Mouse (Mus musculus) hindbrain, embryonic 15.5 days (tissue): ENCODE results near the gene Tsks. TPM values are rescaled to one million over a fixed set of nuclear protein-coding genes. Genes with fewer than 3 reads are reported as not detected.

ENCODE experiments used
- ATAC-seq: fragments of 200-750 bp; cut with Nextera tagmentation; 2 replicates; pipeline ENCODE4 v1.8.0; 2017; ENCODE audit warnings: low read depth, moderate number of reproducible peaks, moderate TSS enrichment; ENCODE audit not compliant: low FRiP score
- H3K27ac ChIP-seq: fragments of 300-500 bp; sonication (generic); replicated peaks from 2 replicates; pipeline ENCODE4 v1.5.1; 2015; ENCODE audit warnings: mild to moderate bottlenecking, inconsistent platforms
- H3K27me3 ChIP-seq: fragments of 300-500 bp; sonication (generic); 2 replicates; pipeline ENCODE4 v1.6.1; 2015; ENCODE audit warnings: control low read depth, inconsistent platforms
- H3K36me3 ChIP-seq: fragments of 300-500 bp; sonication (generic); 2 replicates; pipeline ENCODE4 v1.6.1; 2015; ENCODE audit warnings: control low read depth, inconsistent platforms
- H3K4me1 ChIP-seq: fragments of 300-500 bp; sonication (generic); replicated peaks from 2 replicates; pipeline ENCODE4 v1.6.1; 2015; ENCODE audit warnings: control low read depth, inconsistent platforms
- H3K4me2 ChIP-seq: fragments of 300-500 bp; sonication (generic); 2 replicates; pipeline ENCODE4 v1.6.1; 2015; ENCODE audit warnings: moderate library complexity, mild to moderate bottlenecking, inconsistent platforms
- H3K4me3 ChIP-seq: fragments of 300-500 bp; sonication (generic); 2 replicates; pipeline ENCODE4 v1.5.1; 2015; ENCODE audit warnings: mild to moderate bottlenecking, inconsistent platforms
- H3K9ac ChIP-seq: fragments of 300-500 bp; sonication (generic); 2 replicates; pipeline ENCODE4 v1.6.1; 2015; ENCODE audit warnings: inconsistent platforms
- H3K9me3 ChIP-seq: fragments of 300-500 bp; sonication (generic); 2 replicates; pipeline ENCODE4 v1.6.1; 2016; ENCODE audit warnings: control low read depth, inconsistent platforms
- WGBS: fragments of 180-500 bp; shearing (Covaris S2); methylation state at CpG from one replicate; pipeline ENCODE4 v1.1.7; 2015; 5-methylcytosine and 5-hydroxymethylcytosine counted together
- polyA plus RNA-seq: library from polyadenylated mRNA; unstranded; fragments of >200 nt; fragmentation: Nextera tagmentation; extraction: Ambion mirVana; gene quantifications from 2 replicates; pipeline ENCODE4 v1.2.1, GENCODE M21; 2015

The Tsks gene
- polyA plus RNA-seq, 1 experiment from 2014 or later, result 0.10 TPM

DNA sequence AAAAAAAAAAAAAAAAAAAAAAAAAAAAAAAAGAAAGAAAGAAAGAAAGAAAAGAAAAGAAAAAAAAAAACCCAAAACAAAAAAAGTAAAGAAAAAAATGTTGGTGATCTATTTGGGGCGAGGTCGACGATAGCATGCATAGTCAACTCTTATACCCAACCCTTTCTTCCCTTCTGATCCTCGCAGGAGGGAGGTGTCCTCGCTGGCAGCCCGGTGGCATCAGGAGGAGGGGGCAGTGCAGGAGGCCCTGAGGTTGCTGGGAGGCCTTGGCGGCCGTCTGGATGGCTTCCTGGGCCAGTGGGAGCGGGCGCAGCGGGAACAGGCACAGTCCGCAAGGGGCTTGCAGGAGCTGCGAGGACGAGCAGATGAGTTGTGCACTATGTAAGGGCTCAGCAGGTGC, 10.6 kb downstream of the Tsks start:
- H3K9me3 ChIP-seq, result no peaks in the 10 kb centered on the region
- H3K27me3 ChIP-seq, result peaks cover 25% of the 10 kb centered on the region
- no peak overlapping the region for H3K27ac ChIP-seq
- H3K9ac ChIP-seq, result no peak overlapping the region
- H3K4me3 ChIP-seq, result no peak overlapping the region
- no peaks in the 10 kb centered on the region for H3K36me3 ChIP-seq
- H3K4me2 ChIP-seq, result no peak overlapping the region
- H3K4me1 ChIP-seq, result peaks cover 25% of the 10 kb centered on the region
- 61% methylated on average over 14 of the region's 14 CpGs for WGBS
- no peak for ATAC-seq

DNA sequence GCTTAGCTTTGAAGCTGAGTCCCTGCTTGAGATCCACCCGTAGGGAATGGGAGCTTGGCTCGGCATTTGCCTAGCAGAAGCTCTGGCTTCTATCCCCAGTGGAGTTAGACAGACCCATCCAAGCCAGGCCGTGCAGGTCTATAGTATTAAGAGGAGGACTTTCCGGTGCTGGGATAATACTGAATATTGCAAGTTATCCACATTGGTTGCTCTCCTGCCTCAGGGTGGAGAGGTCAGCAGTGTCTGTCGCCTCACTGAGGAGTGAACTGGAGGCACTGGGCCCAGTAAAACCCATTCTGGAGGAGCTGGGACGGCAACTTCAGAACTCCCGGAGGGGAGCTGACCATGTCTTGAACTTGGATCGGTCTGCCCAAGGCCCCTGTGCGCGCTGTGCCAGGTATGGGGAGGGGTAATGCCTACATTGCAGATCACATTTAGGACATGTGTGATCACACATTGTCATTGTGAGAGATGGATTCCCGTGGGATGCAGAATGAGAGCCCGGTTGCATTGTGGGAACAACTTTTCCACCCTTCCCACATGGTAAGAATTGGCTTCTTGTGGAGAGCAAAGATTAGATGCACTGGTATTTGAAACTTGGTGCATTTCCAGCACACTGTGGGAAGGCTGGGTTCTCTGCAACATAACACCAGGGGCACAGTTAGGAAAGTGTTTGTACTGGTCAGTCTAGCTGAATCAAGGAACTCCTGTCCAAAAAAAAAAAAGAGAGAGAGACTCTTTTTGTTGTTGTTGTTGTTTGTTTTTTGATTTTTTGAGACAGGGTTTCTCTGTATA, 11.3 kb downstream of the Tsks start:
- Histone ChIP-seq H3K4me3 (no peak overlapping the region), H3K27me3 (peaks cover 25% of the 10 kb centered on the region), H3K4me2 (no peak overlapping the region), H3K9me3 (no peaks in the 10 kb centered on the region), H3K9ac (no peak overlapping the region), H3K4me1 (peaks cover 25% of the 10 kb centered on the region), H3K36me3 (peaks cover 7% of the 10 kb centered on the region; the same call in 1 of the 2 replicates), H3K27ac (no peak overlapping the region)
- no peak for ATAC-seq
- WGBS, result 79% methylated on average over 12 of the region's 12 CpGs

DNA sequence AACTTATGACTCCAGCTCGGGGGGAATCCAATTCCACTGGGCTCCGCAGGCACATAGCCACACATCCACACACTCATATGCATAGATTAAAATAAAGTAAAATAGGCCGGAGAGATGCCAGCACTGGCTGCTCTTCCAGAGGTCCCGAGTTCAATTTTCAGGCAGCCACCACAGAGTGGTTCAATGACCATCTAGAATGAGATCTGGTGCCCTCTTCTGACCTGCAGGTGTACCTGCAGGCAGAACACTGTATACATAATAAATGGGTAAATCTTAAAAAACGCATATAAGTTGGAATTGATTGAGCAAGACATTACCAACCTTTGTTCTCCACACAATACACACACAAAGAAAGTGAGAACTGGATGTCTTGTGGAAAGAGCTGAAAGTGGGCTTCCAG, 12.6 kb downstream of the Tsks start:
- WGBS, result 55% methylated on average over 5 of the region's 5 CpGs
- H3K9ac ChIP-seq, result no peak overlapping the region
- no peak for ATAC-seq
- peaks cover 16% of the 10 kb centered on the region for H3K27me3 ChIP-seq
- H3K9me3 ChIP-seq, result no peaks in the 10 kb centered on the region
- no peak overlapping the region for H3K4me2 ChIP-seq
- H3K4me1 ChIP-seq, result peaks cover 25% of the 10 kb centered on the region
- no peak overlapping the region for H3K4me3 ChIP-seq
- no peak overlapping the region for H3K27ac ChIP-seq
- H3K36me3 ChIP-seq, result peaks cover 12% of the 10 kb centered on the region

DNA sequence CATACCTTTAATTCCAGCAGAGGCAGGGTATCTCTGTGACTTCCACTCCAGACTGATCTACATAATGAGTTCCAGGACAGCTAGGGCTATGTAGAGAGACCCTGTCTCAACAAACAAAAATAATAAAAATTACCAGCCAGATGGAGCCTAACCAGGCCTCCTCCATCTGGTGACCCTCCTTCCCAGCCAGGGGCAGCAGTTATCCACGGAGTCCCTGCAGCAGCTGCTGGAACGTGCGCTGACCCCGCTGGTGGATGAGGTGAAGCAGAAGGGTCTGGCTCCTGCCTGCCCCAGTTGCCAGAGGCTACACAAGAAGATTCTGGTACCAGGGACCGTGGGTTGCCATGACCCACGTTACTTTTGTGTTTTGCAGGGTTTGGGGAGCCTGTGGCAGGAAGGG, 13.3 kb downstream of the Tsks start:
- H3K9me3 ChIP-seq, result no peaks in the 10 kb centered on the region
- H3K4me1 ChIP-seq, result peaks cover 25% of the 10 kb centered on the region
- H3K36me3 ChIP-seq, result peaks cover 18% of the 10 kb centered on the region
- ATAC-seq, result no peak
- peaks cover 10% of the 10 kb centered on the region for H3K27me3 ChIP-seq
- no peak overlapping the region for H3K9ac ChIP-seq
- no peak overlapping the region for H3K27ac ChIP-seq
- 56% methylated on average over 6 of the region's 6 CpGs for WGBS
- no peak overlapping the region for H3K4me2 ChIP-seq
- no peak overlapping the region for H3K4me3 ChIP-seq

DNA sequence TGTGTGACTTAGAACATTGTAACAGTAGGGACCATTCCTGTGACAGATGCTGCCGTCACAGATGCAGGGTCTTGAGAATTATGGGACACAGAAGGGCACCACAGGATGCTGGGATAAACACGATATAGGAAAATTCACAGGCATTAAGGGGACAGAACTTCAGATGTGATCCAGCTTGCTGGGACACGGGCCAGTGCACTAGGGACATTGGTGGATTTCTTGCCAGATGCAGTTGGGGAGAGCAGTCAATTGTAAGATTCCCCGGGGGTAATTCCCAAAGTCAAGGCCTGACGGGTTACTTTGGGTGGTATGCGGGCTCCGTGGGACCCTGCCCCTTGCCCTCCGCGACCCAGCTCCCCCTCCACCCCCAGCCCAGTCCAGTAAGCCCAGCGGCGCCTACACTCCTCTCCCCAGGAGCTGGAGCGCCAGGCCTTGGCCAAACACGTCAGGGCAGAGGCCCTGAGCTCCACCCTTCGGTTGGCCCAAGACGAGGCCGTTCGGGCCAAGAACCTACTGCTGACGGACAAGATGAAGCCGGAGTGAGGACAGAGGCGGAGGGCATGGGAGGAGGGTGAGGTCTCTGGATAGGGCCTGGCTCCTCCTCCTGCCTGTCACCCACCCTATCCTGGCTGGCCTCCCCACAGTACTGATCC, 14.3 kb downstream of the Tsks start:
- peaks cover 24% of the 10 kb centered on the region for H3K36me3 ChIP-seq
- no peak overlapping the region for H3K9ac ChIP-seq
- peaks cover 17% of the 10 kb centered on the region for H3K4me1 ChIP-seq
- ATAC-seq, result no peak
- 69% methylated on average over 20 of the region's 20 CpGs for WGBS
- no peak overlapping the region for H3K27ac ChIP-seq
- H3K4me2 ChIP-seq, result no peak overlapping the region
- H3K27me3 ChIP-seq, result 0 out of 2 replicates have a peak, but pooled peaks cover under 1% of the 10 kb centered on the region
- H3K4me3 ChIP-seq, result no peak overlapping the region
- no peaks in the 10 kb centered on the region for H3K9me3 ChIP-seq

DNA sequence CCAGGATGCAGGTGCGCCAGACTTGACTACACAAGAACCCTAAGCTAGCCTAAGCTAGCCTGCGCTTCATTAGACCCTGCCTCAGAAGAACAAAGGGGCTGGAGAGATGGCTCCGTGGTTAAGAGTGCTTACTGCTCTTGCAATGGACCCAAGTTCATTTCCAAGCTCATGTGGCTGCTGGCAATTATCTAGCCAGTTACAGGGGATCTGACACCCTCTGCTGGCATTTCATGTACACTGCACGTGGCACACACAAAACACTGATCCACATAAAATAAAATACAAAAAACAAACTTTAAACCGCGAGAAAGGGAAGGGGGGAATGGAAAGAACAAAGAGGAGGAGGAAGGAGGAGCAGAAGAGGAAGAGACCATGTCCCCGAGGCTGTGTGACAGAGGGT, 15.2 kb downstream of the Tsks start:
- H3K4me2 ChIP-seq, result no peak overlapping the region
- no peak for ATAC-seq
- no peak overlapping the region for H3K9ac ChIP-seq
- H3K27ac ChIP-seq, result no peak overlapping the region
- peaks cover 8% of the 10 kb centered on the region for H3K4me1 ChIP-seq
- H3K36me3 ChIP-seq, result peaks cover 31% of the 10 kb centered on the region
- 60% methylated on average over 7 of the region's 7 CpGs for WGBS
- no peaks in the 10 kb centered on the region for H3K9me3 ChIP-seq
- no peaks in the 10 kb centered on the region for H3K27me3 ChIP-seq
- no peak overlapping the region for H3K4me3 ChIP-seq

DNA sequence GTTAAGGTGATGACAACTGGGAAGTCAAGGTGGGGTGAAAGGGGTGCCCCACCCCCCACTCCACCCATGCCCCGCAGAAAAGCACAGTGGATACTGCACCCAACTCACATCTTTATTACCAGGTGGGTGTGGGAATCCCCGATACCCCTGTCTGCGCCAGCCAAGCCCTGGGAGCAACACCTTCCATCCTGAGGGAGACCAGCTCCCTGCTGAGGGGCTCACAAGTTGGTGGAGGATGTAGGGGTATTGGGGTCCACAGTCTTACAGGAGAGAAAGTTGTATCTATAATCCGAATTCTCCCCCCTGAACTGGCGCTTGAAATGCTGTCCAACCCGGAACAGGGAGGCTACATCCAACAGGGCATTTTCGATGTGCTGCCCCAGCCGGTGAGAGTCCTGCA, 16.3 kb downstream of the Tsks start:
- Histone ChIP-seq H3K36me3 (peaks cover 37% of the 10 kb centered on the region), H3K4me2 (no peak overlapping the region), H3K27me3 (no peaks in the 10 kb centered on the region), H3K9ac (no peak overlapping the region), H3K9me3 (no peaks in the 10 kb centered on the region), H3K27ac (no peak overlapping the region), H3K4me3 (no peak overlapping the region), H3K4me1 (0 out of 2 replicates have a peak, but pooled peaks cover 5% of the 10 kb centered on the region)
- WGBS, result 89% methylated on average over 8 of the region's 8 CpGs
- ATAC-seq, result no peak

DNA sequence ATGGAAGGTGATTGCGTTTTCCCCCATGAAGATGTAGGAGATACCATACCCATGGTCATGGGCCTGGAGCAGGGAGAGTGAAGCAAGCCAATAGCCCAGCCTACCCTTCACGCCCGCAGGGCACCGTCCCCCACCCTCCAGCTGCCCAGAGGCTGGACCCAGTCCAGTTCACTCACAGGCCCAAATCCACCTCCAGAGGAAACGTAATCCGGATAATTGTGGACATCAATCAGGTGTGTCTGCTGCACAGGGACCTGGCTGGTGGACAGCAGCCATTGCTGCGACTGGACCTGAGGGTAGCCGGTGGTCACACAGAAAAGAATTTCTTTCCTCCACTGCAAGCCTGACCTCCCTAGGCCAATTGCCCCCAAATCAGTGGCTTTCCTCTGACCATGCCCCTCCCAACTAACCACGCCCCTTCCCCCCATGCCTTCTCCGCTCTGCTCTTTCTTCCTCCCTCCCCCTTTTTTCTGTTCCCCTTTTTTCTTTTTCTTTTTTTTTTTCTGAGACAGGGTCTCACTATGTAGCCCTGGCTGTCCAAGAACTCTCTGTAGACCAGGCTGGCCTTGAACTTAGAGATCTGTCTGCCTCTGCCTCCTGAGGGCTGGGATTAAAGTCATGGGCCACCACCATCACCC, 17.0 kb downstream of the Tsks start:
- H3K27me3 ChIP-seq, result no peaks in the 10 kb centered on the region
- H3K36me3 ChIP-seq, result peaks cover 44% of the 10 kb centered on the region
- no peak overlapping the region for H3K4me2 ChIP-seq
- H3K27ac ChIP-seq, result no peak overlapping the region
- 89% methylated on average over 10 of the region's 10 CpGs for whole genome bisulfite sequencing
- no peak overlapping the region for H3K4me3 ChIP-seq
- H3K4me1 ChIP-seq, result 0 out of 2 replicates have a peak, but pooled peaks cover 5% of the 10 kb centered on the region
- no peak overlapping the region for H3K9ac ChIP-seq
- no peaks in the 10 kb centered on the region for H3K9me3 ChIP-seq
- ATAC-seq, result no peak

DNA sequence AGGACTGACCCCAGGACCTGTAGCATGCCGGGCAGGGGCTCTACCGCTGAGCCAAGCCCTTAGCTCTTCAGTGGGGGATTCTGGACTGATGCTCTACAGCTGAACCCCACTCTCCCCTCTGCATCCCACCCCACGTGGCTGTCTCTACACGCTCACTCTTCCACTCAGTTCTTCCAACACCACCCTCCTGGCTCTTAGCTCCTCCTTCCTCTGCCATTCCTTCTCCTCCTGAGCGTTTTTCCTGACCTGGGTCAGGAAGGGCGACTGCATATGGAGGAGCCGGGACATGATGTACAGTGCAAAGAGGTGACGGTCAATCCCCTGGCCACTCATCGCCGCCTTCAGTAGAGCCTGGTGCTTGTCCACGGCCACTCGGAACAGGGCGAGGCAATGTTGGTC, 17.5 kb downstream of the Tsks start:
- ATAC-seq, result no peak
- Histone ChIP-seq H3K4me1 (0 out of 2 replicates have a peak, but pooled peaks cover 5% of the 10 kb centered on the region), H3K9ac (no peak overlapping the region), H3K4me2 (no peak overlapping the region), H3K9me3 (no peaks in the 10 kb centered on the region), H3K36me3 (peaks cover 49% of the 10 kb centered on the region), H3K27ac (no peak overlapping the region), H3K4me3 (no peak overlapping the region), H3K27me3 (no peaks in the 10 kb centered on the region)
- 93% methylated on average over 13 of the region's 13 CpGs for WGBS

DNA sequence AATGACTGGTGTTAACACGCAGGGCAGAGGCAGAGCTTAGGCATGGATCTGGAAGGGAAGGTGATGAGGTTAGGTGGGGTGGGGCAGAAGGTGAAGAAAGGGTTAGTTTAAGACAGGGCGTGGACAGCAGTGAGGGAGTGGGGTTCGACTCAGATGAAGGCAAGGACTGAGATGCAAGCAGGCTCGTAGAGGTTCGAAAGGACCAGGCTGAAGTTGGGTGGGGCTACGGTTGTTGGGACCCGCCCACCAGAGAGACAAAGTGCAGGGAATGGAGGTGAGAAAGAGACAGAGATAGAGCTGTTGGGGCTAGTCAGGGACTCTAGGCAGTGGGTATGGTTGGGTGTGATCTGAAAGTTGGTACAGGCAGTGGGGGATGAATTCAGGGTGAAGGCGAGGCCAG, 19.3 kb downstream of the Tsks start:
- no peak overlapping the region for H3K4me2 ChIP-seq
- no peaks in the 10 kb centered on the region for H3K9me3 ChIP-seq
- H3K27me3 ChIP-seq, result no peaks in the 10 kb centered on the region
- no peak overlapping the region for H3K9ac ChIP-seq
- H3K27ac ChIP-seq, result no peak overlapping the region
- H3K4me3 ChIP-seq, result no peak overlapping the region
- 0 out of 2 replicates have a peak, but pooled peaks cover 4% of the 10 kb centered on the region for H3K4me1 ChIP-seq
- H3K36me3 ChIP-seq, result peaks cover 62% of the 10 kb centered on the region
- 85% methylated on average over 8 of the region's 8 CpGs for WGBS
- ATAC-seq, result no peak

DNA sequence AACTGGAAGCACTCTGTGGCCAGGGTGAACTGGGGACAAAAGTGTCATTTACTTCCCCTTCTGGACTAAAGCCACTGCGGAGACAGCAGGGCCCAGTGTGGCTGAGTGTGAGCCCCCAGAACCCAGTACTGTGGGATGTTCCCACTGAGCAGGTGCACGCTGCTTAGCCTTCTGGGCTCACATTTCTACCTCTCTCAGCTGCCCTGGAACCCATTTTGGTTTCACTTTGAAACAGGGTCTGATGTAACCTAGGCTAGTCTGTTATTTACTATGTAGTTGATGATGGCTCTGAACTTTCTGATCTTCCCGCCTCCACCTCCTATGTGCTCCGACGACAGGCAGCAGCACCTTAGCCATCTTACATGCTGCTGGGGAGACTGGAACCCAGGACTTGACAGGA, 19.8 kb downstream of the Tsks start:
- H3K36me3 ChIP-seq, result peaks cover 65% of the 10 kb centered on the region
- H3K27ac ChIP-seq, result no peak overlapping the region

DNA sequence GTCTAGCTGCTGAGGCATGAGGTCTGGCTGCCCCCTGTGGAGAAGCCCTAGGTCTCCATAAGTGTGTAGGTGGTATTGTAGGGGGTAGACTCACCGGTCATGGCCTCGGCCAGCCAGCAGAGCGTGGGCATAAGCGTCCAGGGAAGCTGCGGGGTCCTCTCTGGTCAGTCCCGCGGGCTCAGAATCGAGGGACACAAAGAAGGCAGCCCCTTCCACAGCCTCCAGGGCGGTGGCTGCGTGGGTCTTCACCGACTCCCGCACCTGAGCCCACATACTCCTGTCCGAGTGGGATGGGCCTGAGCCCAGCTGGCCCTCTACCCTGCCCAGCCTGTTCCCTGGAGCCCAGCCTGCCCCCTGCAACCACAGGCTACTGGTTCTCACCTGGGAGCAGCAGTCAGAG, 22.0 kb downstream of the Tsks start:
- WGBS, result 96% methylated on average over 13 of the region's 13 CpGs
- Histone ChIP-seq H3K4me2 (no peak overlapping the region), H3K36me3 (peaks cover 60% of the 10 kb centered on the region), H3K4me1 (peaks cover 3% of the 10 kb centered on the region; the same call in 1 of the 2 replicates), H3K9ac (no peak overlapping the region), H3K9me3 (no peaks in the 10 kb centered on the region), H3K27me3 (no peaks in the 10 kb centered on the region), H3K4me3 (no peak overlapping the region), H3K27ac (no peak overlapping the region)
- ATAC-seq, result no peak

More for the DNA sequence above, 19.8 kb downstream of the Tsks start:
- Histone ChIP-seq H3K27me3 (no peaks in the 10 kb centered on the region), H3K9me3 (no peaks in the 10 kb centered on the region), H3K9ac (no peak overlapping the region), H3K4me3 (no peak overlapping the region), H3K4me2 (no peak overlapping the region), H3K4me1 (no peaks in the 10 kb centered on the region)
- no peak for ATAC-seq
- 92% methylated on average over 5 of the region's 5 CpGs for WGBS
